Mouse (Mus musculus): ENCODE results near the gene Abca17. TPM values are rescaled to one million over a fixed set of nuclear protein-coding genes. Genes with fewer than 3 reads are reported as not detected.

Abca17 gene
- polyA plus RNA-seq, 1 experiment from 2014 or later, result not detected

GRCm38 (mm10) chr17:24361291-24361690 is 10.4 kb upstream of the Abca17 start:
- H3K9ac ChIP-seq (replicated peaks), result no peak overlapping the region
- H3K9me3 ChIP-seq (ENCODE audit: low read length), result no peaks in the 10 kb centered on the region
- no peak overlapping the region for H3K27ac ChIP-seq (ENCODE audit: low read depth)
- peaks cover 38% of the 10 kb centered on the region for H3K4me1 ChIP-seq (ENCODE audit: insufficient read depth)
- DNase-seq (no peak), ATAC-seq (no peak)
- H3K4me2 ChIP-seq (ENCODE audit: low read depth, low read length), result no peak overlapping the region
- 64% methylated on average over 5 of the region's 5 CpGs for WGBS (ENCODE audit: insufficient replicate concordance)
- H3K4me3 ChIP-seq (ENCODE audit: low read depth, low read length), result no peak overlapping the region
- peaks cover 16% of the 10 kb centered on the region for H3K36me3 ChIP-seq (replicated peaks; ENCODE audit: insufficient read depth, low read length)
- H3K27me3 ChIP-seq (ENCODE audit: insufficient read depth, low read length), result no peaks in the 10 kb centered on the region
- no peak for TF ChIP-seq CTCF (IDR thresholded peaks at IDR 0.05; ENCODE audit: low read depth)
- TF ChIP-seq EP300 (IDR thresholded peaks at IDR 0.05; ENCODE audit: low read depth), result no peak

GRCm38 (mm10) chr17:24360841-24361240 is 10.0 kb upstream of the Abca17 start:
- ATAC-seq (no peak), DNase-seq (no peak)
- Histone ChIP-seq H3K27ac (ENCODE audit: low read depth) (no peak overlapping the region), H3K27me3 (ENCODE audit: insufficient read depth, low read length) (no peaks in the 10 kb centered on the region), H3K9ac (replicated peaks) (no peak overlapping the region), H3K36me3 (replicated peaks; ENCODE audit: insufficient read depth, low read length) (peaks cover 12% of the 10 kb centered on the region), H3K9me3 (ENCODE audit: low read length) (no peaks in the 10 kb centered on the region), H3K4me1 (ENCODE audit: insufficient read depth) (peaks cover 42% of the 10 kb centered on the region), H3K4me2 (ENCODE audit: low read depth, low read length) (no peak overlapping the region), H3K4me3 (ENCODE audit: low read depth, low read length) (no peak overlapping the region)
- TF ChIP-seq CTCF (IDR thresholded peaks at IDR 0.05; ENCODE audit: low read depth) (no peak), EP300 (IDR thresholded peaks at IDR 0.05; ENCODE audit: low read depth) (no peak)
- WGBS (ENCODE audit: insufficient replicate concordance), result 62% methylated on average over 8 of the region's 8 CpGs

GRCm38 (mm10) chr17:24359903-24360302 is 9.0 kb upstream of the Abca17 start:
- 32% methylated on average over 2 of the region's 2 CpGs for WGBS (ENCODE audit: insufficient replicate concordance)
- Histone ChIP-seq H3K9me3 (ENCODE audit: low read length) (no peaks in the 10 kb centered on the region), H3K27me3 (ENCODE audit: insufficient read depth, low read length) (no peaks in the 10 kb centered on the region), H3K4me2 (ENCODE audit: low read depth, low read length) (peak overlapping the region; percentile 35), H3K4me1 (ENCODE audit: insufficient read depth) (peaks cover 52% of the 10 kb centered on the region), H3K4me3 (ENCODE audit: low read depth, low read length) (no peak overlapping the region), H3K27ac (ENCODE audit: low read depth) (no peak overlapping the region), H3K36me3 (replicated peaks; ENCODE audit: insufficient read depth, low read length) (peaks cover 9% of the 10 kb centered on the region), H3K9ac (replicated peaks) (no peak overlapping the region)
- TF ChIP-seq CTCF (IDR thresholded peaks at IDR 0.05; ENCODE audit: low read depth) (no peak), EP300 (IDR thresholded peaks at IDR 0.05; ENCODE audit: low read depth) (no peak)
- DNase-seq (no peak), ATAC-seq (no peak)

GRCm38 (mm10) chr17:24359006-24359405 is 8.1 kb upstream of the Abca17 start:
- H3K27me3 ChIP-seq (ENCODE audit: insufficient read depth, low read length), result no peaks in the 10 kb centered on the region
- no peak overlapping the region for H3K9ac ChIP-seq (replicated peaks)
- H3K4me3 ChIP-seq (ENCODE audit: low read depth, low read length), result no peak overlapping the region
- no peak overlapping the region for H3K4me2 ChIP-seq (ENCODE audit: low read depth, low read length)
- ATAC-seq (no peak), DNase-seq (no peak)
- no peaks in the 10 kb centered on the region for H3K9me3 ChIP-seq (ENCODE audit: low read length)
- H3K4me1 ChIP-seq (ENCODE audit: insufficient read depth), result peaks cover 61% of the 10 kb centered on the region
- TF ChIP-seq EP300 (IDR thresholded peaks at IDR 0.05; ENCODE audit: low read depth) (no peak), CTCF (IDR thresholded peaks at IDR 0.05; ENCODE audit: low read depth) (no peak)
- 70% methylated on average over 8 of the region's 8 CpGs for WGBS (ENCODE audit: insufficient replicate concordance)
- 0 out of 2 replicates have a peak, but pooled peaks cover 4% of the 10 kb centered on the region for H3K36me3 ChIP-seq (replicated peaks; ENCODE audit: insufficient read depth, low read length)
- no peak overlapping the region; the same call in 1 of the 2 replicates for H3K27ac ChIP-seq (ENCODE audit: low read depth)

GRCm38 (mm10) chr17:24355284-24355683 is 4.4 kb upstream of the Abca17 start:
- WGBS (ENCODE audit: insufficient replicate concordance), result 64% methylated on average over 8 of the region's 8 CpGs
- no peak overlapping the region for H3K9ac ChIP-seq (replicated peaks)
- H3K27ac ChIP-seq (ENCODE audit: low read depth), result peak overlapping the region; percentile 85; the same call in 1 of the 2 replicates
- H3K4me1 ChIP-seq (ENCODE audit: insufficient read depth), result peaks cover 66% of the 10 kb centered on the region
- ATAC-seq, result no peak
- H3K4me2 ChIP-seq (ENCODE audit: low read depth, low read length), result peak overlapping the region; percentile 95
- no peak overlapping the region for H3K4me3 ChIP-seq (ENCODE audit: low read depth, low read length)
- TF ChIP-seq CTCF (IDR thresholded peaks at IDR 0.05; ENCODE audit: low read depth) (no peak), EP300 (IDR thresholded peaks at IDR 0.05; ENCODE audit: low read depth) (no peak)
- no peaks in the 10 kb centered on the region for H3K9me3 ChIP-seq (ENCODE audit: low read length)
- H3K36me3 ChIP-seq (replicated peaks; ENCODE audit: insufficient read depth, low read length), result 0 out of 2 replicates have a peak, but pooled peaks cover 2% of the 10 kb centered on the region
- H3K27me3 ChIP-seq (ENCODE audit: insufficient read depth, low read length), result peaks cover 6% of the 10 kb centered on the region
- no peak for DNase-seq

- peak; percentile 22 for DNase-seq
- 67% methylated on average over 3 of the region's 3 CpGs for WGBS (ENCODE audit: insufficient replicate concordance)
- H3K27ac ChIP-seq (ENCODE audit: low read depth), result peak overlapping the region; percentile 85
Observed at GRCm38 (mm10) chr17:24353960-24354359, 3.1 kb upstream of the Abca17 start.

More at GRCm38 (mm10) chr17:24353960-24354359, 3.1 kb upstream of the Abca17 start:
- no peaks in the 10 kb centered on the region for H3K9me3 ChIP-seq (ENCODE audit: low read length)
- peaks cover 10% of the 10 kb centered on the region for H3K27me3 ChIP-seq (ENCODE audit: insufficient read depth, low read length)
- H3K4me2 ChIP-seq (ENCODE audit: low read depth, low read length), result peak overlapping the region; percentile 95
- no peak overlapping the region for H3K4me3 ChIP-seq (ENCODE audit: low read depth, low read length)
- 0 out of 2 replicates have a peak, but pooled peaks cover 2% of the 10 kb centered on the region for H3K36me3 ChIP-seq (replicated peaks; ENCODE audit: insufficient read depth, low read length)
- peaks cover 53% of the 10 kb centered on the region for H3K4me1 ChIP-seq (ENCODE audit: insufficient read depth)
- H3K9ac ChIP-seq (replicated peaks), result peak overlapping the region; percentile 5; the same call in 1 of the 2 replicates
- peak; percentile 30 for ATAC-seq
- TF ChIP-seq EP300 (IDR thresholded peaks at IDR 0.05; ENCODE audit: low read depth), result peak; percentile 81
- TF ChIP-seq CTCF (IDR thresholded peaks at IDR 0.05; ENCODE audit: low read depth), result no peak

Data from liver, postnatal 0 days (tissue).